Mouse (Mus musculus): Measurements from ENCODE around the gene Sorbs2. TPM values are rescaled to one million over a fixed set of nuclear protein-coding genes. Genes with fewer than 3 reads are reported as not detected.
"Not testable (repeated sequence)": the region's sequence is repeated elsewhere in the genome, so short reads cannot be mapped to it uniquely, and the experiment has no call there.

Gene Sorbs2
- polyA plus RNA-seq, 1 experiment from 2014 or later: 60.9 TPM

DNA sequence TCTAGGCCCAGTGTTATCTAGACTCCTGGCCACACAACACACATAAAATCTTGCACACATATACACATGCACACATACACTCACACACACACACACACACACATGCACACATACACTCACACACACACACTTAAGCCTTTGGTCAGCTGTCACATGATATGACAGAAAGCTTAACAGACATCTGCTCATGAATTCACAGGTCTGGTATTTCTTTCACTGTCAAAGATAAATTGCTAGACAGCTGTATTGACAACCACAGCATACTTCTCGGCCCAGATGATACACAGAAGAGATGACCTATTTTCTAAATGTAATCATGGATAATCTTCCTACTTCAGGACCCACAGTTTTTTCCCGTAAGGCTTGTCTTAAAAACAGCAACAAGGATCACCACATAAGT is 326.3 kb downstream of the Sorbs2 start:
- no peak overlapping the region for H3K4me3 ChIP-seq (ENCODE audit: low read depth, low read length)
- no peaks in the 10 kb centered on the region for H3K36me3 ChIP-seq (ENCODE audit: control insufficient read depth, insufficient read depth, low read length)
- H3K9me3 ChIP-seq (replicated peaks; ENCODE audit: control insufficient read depth, low read length, poor library complexity, severe bottlenecking): no peaks in the 10 kb centered on the region
- ATAC-seq: no peak
- WGBS: 73% methylated on average over 2 of the region's 2 CpGs
- H3K27ac ChIP-seq (ENCODE audit: low read length): no peak overlapping the region
- no peak overlapping the region for H3K9ac ChIP-seq (ENCODE audit: low read depth, low read length)
- no peaks in the 10 kb centered on the region for H3K27me3 ChIP-seq (ENCODE audit: control insufficient read depth, insufficient read depth, low read depth, low read length)
- no peaks in the 10 kb centered on the region for H3K4me1 ChIP-seq (ENCODE audit: control insufficient read depth, insufficient read depth, low read length)
- no peak overlapping the region for H3K4me2 ChIP-seq (ENCODE audit: low read length)

- no peak for ATAC-seq
- H3K9me3 ChIP-seq (replicated peaks; ENCODE audit: control insufficient read depth, low read length, poor library complexity, severe bottlenecking): no peaks in the 10 kb centered on the region
- H3K4me2 ChIP-seq (ENCODE audit: low read length): no peak overlapping the region
- no peak overlapping the region for H3K27ac ChIP-seq (ENCODE audit: low read length)
- H3K4me3 ChIP-seq (ENCODE audit: low read depth, low read length): no peak overlapping the region
- no peak overlapping the region for H3K9ac ChIP-seq (ENCODE audit: low read depth, low read length)
- 62% methylated on average over 5 of the region's 5 CpGs for WGBS
- no peaks in the 10 kb centered on the region for H3K36me3 ChIP-seq (ENCODE audit: control insufficient read depth, insufficient read depth, low read length)
- H3K4me1 ChIP-seq (ENCODE audit: control insufficient read depth, insufficient read depth, low read length): 0 out of 2 replicates have a peak, but pooled peaks cover 2% of the 10 kb centered on the region
- H3K27me3 ChIP-seq (ENCODE audit: control insufficient read depth, insufficient read depth, low read depth, low read length): no peaks in the 10 kb centered on the region
Measured at GRCm38 (mm10) chr8:45843306-45843705, 335.7 kb downstream of the Sorbs2 start.

DNA sequence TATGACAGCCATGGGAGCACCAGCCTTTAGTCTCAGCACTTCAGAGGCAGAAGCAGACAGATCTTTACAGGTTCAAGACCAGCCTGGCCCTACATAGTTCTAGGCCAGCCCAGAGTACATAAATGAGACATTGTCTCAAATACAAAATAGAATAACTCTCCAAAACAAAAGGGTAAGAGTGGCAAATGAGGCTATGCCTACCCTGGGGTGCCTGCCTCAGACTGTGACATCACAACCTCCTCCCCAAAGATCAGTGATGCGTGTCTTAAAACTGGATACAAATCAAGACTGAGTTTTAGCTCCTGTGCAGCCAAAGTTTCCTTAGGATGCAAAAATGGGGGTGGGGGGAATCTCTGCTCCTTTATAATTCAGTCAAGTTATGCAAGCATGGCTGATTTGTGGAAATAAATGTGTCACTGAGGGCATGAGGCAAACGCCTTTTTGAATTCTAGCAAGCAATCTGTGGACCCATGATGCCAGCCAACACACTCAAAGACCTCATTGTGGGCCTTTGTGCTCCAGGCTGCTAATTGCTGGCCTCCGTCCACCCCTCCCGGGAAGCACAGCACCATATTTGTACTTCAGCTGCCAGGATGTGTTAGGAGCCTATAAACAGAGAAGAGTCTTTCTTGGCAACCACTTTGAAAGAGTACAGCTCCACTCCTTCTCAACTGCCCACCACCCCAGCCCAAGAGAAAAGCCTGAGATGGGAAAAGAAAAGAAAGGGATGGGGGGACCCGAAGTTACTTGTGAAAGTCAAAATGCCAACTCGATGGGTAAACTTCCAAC is 336.7 kb downstream of the Sorbs2 start:
- no peaks in the 10 kb centered on the region for H3K36me3 ChIP-seq (ENCODE audit: control insufficient read depth, insufficient read depth, low read length)
- no peaks in the 10 kb centered on the region for H3K27me3 ChIP-seq (ENCODE audit: control insufficient read depth, insufficient read depth, low read depth, low read length)
- no peaks in the 10 kb centered on the region for H3K9me3 ChIP-seq (replicated peaks; ENCODE audit: control insufficient read depth, low read length, poor library complexity, severe bottlenecking)
- 0 out of 2 replicates have a peak, but pooled peaks cover 2% of the 10 kb centered on the region for H3K4me1 ChIP-seq (ENCODE audit: control insufficient read depth, insufficient read depth, low read length)
- H3K27ac ChIP-seq (ENCODE audit: low read length): no peak overlapping the region
- peak; percentile 89 for ATAC-seq
- H3K4me3 ChIP-seq (ENCODE audit: low read depth, low read length): no peak overlapping the region
- H3K9ac ChIP-seq (ENCODE audit: low read depth, low read length): no peak overlapping the region
- no peak overlapping the region for H3K4me2 ChIP-seq (ENCODE audit: low read length)
- WGBS: 54% methylated on average over 6 of the region's 6 CpGs

- WGBS: 53% methylated on average over 14 of the region's 14 CpGs
- no peak overlapping the region for H3K4me3 ChIP-seq (ENCODE audit: low read depth, low read length)
- no peaks in the 10 kb centered on the region for H3K9me3 ChIP-seq (replicated peaks; ENCODE audit: control insufficient read depth, low read length, poor library complexity, severe bottlenecking)
- 0 out of 2 replicates have a peak, but pooled peaks have one; percentile 51 for ATAC-seq
- H3K27me3 ChIP-seq (ENCODE audit: control insufficient read depth, insufficient read depth, low read depth, low read length): no peaks in the 10 kb centered on the region
- 0 out of 2 replicates have a peak, but pooled peaks cover 2% of the 10 kb centered on the region for H3K4me1 ChIP-seq (ENCODE audit: control insufficient read depth, insufficient read depth, low read length)
- no peak overlapping the region for H3K27ac ChIP-seq (ENCODE audit: low read length)
- no peak overlapping the region for H3K4me2 ChIP-seq (ENCODE audit: low read length)
- no peak overlapping the region for H3K9ac ChIP-seq (ENCODE audit: low read depth, low read length)
- H3K36me3 ChIP-seq (ENCODE audit: control insufficient read depth, insufficient read depth, low read length): no peaks in the 10 kb centered on the region
Measured at GRCm38 (mm10) chr8:45844911-45845481, 337.4 kb downstream of the Sorbs2 start.

- Histone ChIP-seq H3K27ac (ENCODE audit: low read length) (no peak overlapping the region), H3K27me3 (ENCODE audit: control insufficient read depth, insufficient read depth, low read depth, low read length) (no peaks in the 10 kb centered on the region), H3K9ac (ENCODE audit: low read depth, low read length) (no peak overlapping the region), H3K4me1 (ENCODE audit: control insufficient read depth, insufficient read depth, low read length) (0 out of 2 replicates have a peak, but pooled peaks cover 2% of the 10 kb centered on the region), H3K36me3 (ENCODE audit: control insufficient read depth, insufficient read depth, low read length) (no peaks in the 10 kb centered on the region), H3K4me3 (ENCODE audit: low read depth, low read length) (no peak overlapping the region), H3K9me3 (replicated peaks; ENCODE audit: control insufficient read depth, low read length, poor library complexity, severe bottlenecking) (no peaks in the 10 kb centered on the region), H3K4me2 (ENCODE audit: low read length) (no peak overlapping the region)
- WGBS: 70% methylated on average over 4 of the region's 4 CpGs
- ATAC-seq: no peak
Measured at GRCm38 (mm10) chr8:45845906-45846305, 338.3 kb downstream of the Sorbs2 start.

GRCm38 (mm10) chr8:45855118-45855517 is 347.5 kb downstream of the Sorbs2 start:
- Histone ChIP-seq H3K4me1 (ENCODE audit: control insufficient read depth, insufficient read depth, low read length) (no peaks in the 10 kb centered on the region), H3K4me3 (ENCODE audit: low read depth, low read length) (no peak overlapping the region), H3K9me3 (replicated peaks; ENCODE audit: control insufficient read depth, low read length, poor library complexity, severe bottlenecking) (no peaks in the 10 kb centered on the region), H3K27me3 (ENCODE audit: control insufficient read depth, insufficient read depth, low read depth, low read length) (no peaks in the 10 kb centered on the region), H3K9ac (ENCODE audit: low read depth, low read length) (no peak overlapping the region), H3K4me2 (ENCODE audit: low read length) (no peak overlapping the region), H3K36me3 (ENCODE audit: control insufficient read depth, insufficient read depth, low read length) (no peaks in the 10 kb centered on the region), H3K27ac (ENCODE audit: low read length) (no peak overlapping the region)
- ATAC-seq: no peak
- WGBS: 96% methylated on average over 4 of the region's 4 CpGs

- H3K4me2 ChIP-seq (ENCODE audit: low read length): no peak overlapping the region
- H3K9ac ChIP-seq (ENCODE audit: low read depth, low read length): no peak overlapping the region
- no peaks in the 10 kb centered on the region for H3K36me3 ChIP-seq (ENCODE audit: control insufficient read depth, insufficient read depth, low read length)
- ATAC-seq: no peak
- H3K4me1 ChIP-seq (ENCODE audit: control insufficient read depth, insufficient read depth, low read length): no peaks in the 10 kb centered on the region
- H3K27ac ChIP-seq (ENCODE audit: low read length): no peak overlapping the region
- H3K9me3 ChIP-seq (replicated peaks; ENCODE audit: control insufficient read depth, low read length, poor library complexity, severe bottlenecking): no peaks in the 10 kb centered on the region
- WGBS: 45% methylated on average over 5 of the region's 5 CpGs
- no peaks in the 10 kb centered on the region for H3K27me3 ChIP-seq (ENCODE audit: control insufficient read depth, insufficient read depth, low read depth, low read length)
- no peak overlapping the region for H3K4me3 ChIP-seq (ENCODE audit: low read depth, low read length)
Measured at GRCm38 (mm10) chr8:45857734-45858133, 350.1 kb downstream of the Sorbs2 start.

GRCm38 (mm10) chr8:45858391-45858790 is 350.8 kb downstream of the Sorbs2 start:
- no peak for ATAC-seq
- Histone ChIP-seq H3K27me3 (ENCODE audit: control insufficient read depth, insufficient read depth, low read depth, low read length) (no peaks in the 10 kb centered on the region), H3K4me2 (ENCODE audit: low read length) (no peak overlapping the region), H3K9me3 (replicated peaks; ENCODE audit: control insufficient read depth, low read length, poor library complexity, severe bottlenecking) (no peaks in the 10 kb centered on the region), H3K4me1 (ENCODE audit: control insufficient read depth, insufficient read depth, low read length) (no peaks in the 10 kb centered on the region), H3K27ac (ENCODE audit: low read length) (no peak overlapping the region), H3K9ac (ENCODE audit: low read depth, low read length) (no peak overlapping the region), H3K4me3 (ENCODE audit: low read depth, low read length) (no peak overlapping the region), H3K36me3 (ENCODE audit: control insufficient read depth, insufficient read depth, low read length) (no peaks in the 10 kb centered on the region)
- 40% methylated on average over 9 of the region's 9 CpGs for WGBS

- not testable (repeated sequence) for H3K9me3 ChIP-seq (replicated peaks; ENCODE audit: control insufficient read depth, low read length, poor library complexity, severe bottlenecking); ATAC-seq; H3K4me1 ChIP-seq (ENCODE audit: control insufficient read depth, insufficient read depth, low read length); H3K27ac ChIP-seq (ENCODE audit: low read length); H3K36me3 ChIP-seq (ENCODE audit: control insufficient read depth, insufficient read depth, low read length); H3K4me2 ChIP-seq (ENCODE audit: low read length); H3K27me3 ChIP-seq (ENCODE audit: control insufficient read depth, insufficient read depth, low read depth, low read length); H3K4me3 ChIP-seq (ENCODE audit: low read depth, low read length); H3K9ac ChIP-seq (ENCODE audit: low read depth, low read length)
- WGBS: 89% methylated on average over 11 of the region's 11 CpGs
Measured at GRCm38 (mm10) chr8:45871587-45871986, 364.0 kb downstream of the Sorbs2 start.

Data from midbrain, embryonic 16.5 days (tissue).